Mouse (Mus musculus): ENCODE measurements around the gene Spint3. TPM values are rescaled to one million over a fixed set of nuclear protein-coding genes. Genes with fewer than 3 reads are reported as not detected.
"Not testable (repeated sequence)": the region's sequence is repeated elsewhere in the genome, so short reads cannot be mapped to it uniquely, and the experiment has no call there.

The Spint3 gene
- polyA plus RNA-seq, 2 experiments = not detected

DNA sequence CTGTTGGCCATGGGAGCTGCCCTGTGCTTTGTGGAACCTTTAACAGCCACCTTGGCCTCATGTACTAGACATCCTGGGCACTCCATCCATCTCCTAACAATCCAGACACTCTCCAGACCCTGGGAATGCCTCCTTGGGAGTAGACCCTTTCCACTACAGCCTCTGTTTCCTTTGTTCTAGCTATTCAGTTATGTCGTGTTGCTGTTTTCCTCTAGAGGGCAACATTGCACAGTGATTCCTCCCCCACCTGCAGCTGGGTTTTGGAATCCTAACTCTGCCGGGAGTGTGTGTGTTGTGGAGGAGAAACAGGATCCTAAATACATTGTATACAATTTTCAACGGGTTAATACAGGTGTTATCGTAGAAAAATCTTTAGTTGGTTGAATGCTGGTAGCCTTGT, 18.8 kb upstream of the Spint3 start:
- Histone ChIP-seq H3K27ac (no peak overlapping the region), H3K36me3 (replicated peaks; ENCODE audit: control insufficient read depth, insufficient read depth, low read depth) (no peaks in the 10 kb centered on the region), H3K4me3 (ENCODE audit: insufficient read depth in 1 of 2, low read depth in 2 of 2, low read length in 2 of 2) (no peak overlapping the region), H3K9ac (replicated peaks) (no peak overlapping the region), H3K4me1 (replicated peaks; ENCODE audit: control insufficient read depth in 2 of 2, insufficient read depth in 2 of 2, low read length in 1 of 2) (no peaks in the 10 kb centered on the region), H3K4me2 (ENCODE audit: low read depth) (no peak overlapping the region), H3K27me3 (ENCODE audit: control insufficient read depth, insufficient read depth, low read length) (no peaks in the 10 kb centered on the region), H3K9me3 (ENCODE audit: control insufficient read depth, low read length) (no peaks in the 10 kb centered on the region)
- no peak for TF ChIP-seq EP300 (IDR thresholded peaks at IDR 0.05; ENCODE audit: low read depth)
- peak; percentile 49 for TF ChIP-seq CTCF (IDR thresholded peaks at IDR 0.05; ENCODE audit: low read depth)
- ATAC-seq (ENCODE audit: insufficient read depth) (no peak), DNase-seq (ENCODE audit: low read depth in 3 of 3, low spot score in 3 of 3) (no peak)
- 10% methylated on average over 4 of the region's 4 CpGs for WGBS (ENCODE audit: insufficient replicate concordance)

DNA sequence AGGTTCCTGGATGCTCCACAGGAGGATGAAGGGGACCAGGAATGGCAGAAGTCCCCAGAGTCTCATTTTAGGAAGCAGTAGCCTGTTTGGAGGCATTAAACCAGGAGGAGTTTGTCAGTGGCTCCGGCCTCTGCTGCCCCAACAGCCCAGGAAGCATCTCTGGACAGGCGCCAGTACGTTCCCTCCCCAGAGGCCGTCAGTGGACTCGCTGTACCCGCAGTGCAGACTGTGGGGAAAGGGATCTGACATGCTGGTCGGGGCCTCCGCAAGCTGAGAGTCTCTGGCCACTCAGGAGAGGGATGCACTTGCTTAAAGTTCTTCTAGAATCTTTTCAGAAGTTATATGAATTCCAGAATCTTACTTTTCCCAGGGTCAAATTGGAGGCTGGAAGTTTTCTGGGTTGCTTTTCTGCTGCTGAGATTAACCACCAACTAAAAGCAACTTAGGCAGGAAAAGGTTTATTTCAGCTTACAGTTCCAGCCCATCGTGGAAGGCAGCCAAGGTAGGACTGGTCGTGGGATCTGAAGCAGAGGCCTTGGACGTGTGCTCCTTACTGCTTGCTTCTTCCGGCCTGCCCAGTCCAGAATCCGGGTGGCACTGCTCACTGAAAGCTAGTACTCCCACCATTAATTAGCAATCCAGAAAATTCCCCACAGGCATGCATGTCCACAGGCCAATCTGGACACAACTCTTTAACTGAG, 11.9 kb upstream of the Spint3 start, which contains the start of gene Wfdc6a:
Gene Wfdc6a, minus strand, starts transcription at position 423 of the 701 bp plus-strand sequence.
- not testable (repeated sequence) for H3K9me3 ChIP-seq (ENCODE audit: control insufficient read depth, low read length); DNase-seq (ENCODE audit: low read depth in 3 of 3, low spot score in 3 of 3); H3K4me1 ChIP-seq (replicated peaks; ENCODE audit: control insufficient read depth in 2 of 2, insufficient read depth in 2 of 2, low read length in 1 of 2); ATAC-seq (ENCODE audit: insufficient read depth); H3K27ac ChIP-seq; H3K4me2 ChIP-seq (ENCODE audit: low read depth); H3K9ac ChIP-seq (replicated peaks); H3K4me3 ChIP-seq (ENCODE audit: insufficient read depth in 1 of 2, low read depth in 2 of 2, low read length in 2 of 2); H3K36me3 ChIP-seq (replicated peaks; ENCODE audit: control insufficient read depth, insufficient read depth, low read depth); H3K27me3 ChIP-seq (ENCODE audit: control insufficient read depth, insufficient read depth, low read length)
- 60% methylated on average over 13 of the region's 13 CpGs for WGBS (ENCODE audit: insufficient replicate concordance)

GRCm38 (mm10) chr2:164567460-164567859, 5.8 kb downstream of the Spint3 start:
- H3K27ac ChIP-seq = no peak overlapping the region
- H3K9ac ChIP-seq (replicated peaks) = no peak overlapping the region
- no peaks in the 10 kb centered on the region for H3K36me3 ChIP-seq (replicated peaks; ENCODE audit: control insufficient read depth, insufficient read depth, low read depth)
- WGBS (ENCODE audit: insufficient replicate concordance) = 55% methylated on average over 5 of the region's 5 CpGs
- H3K4me1 ChIP-seq (replicated peaks; ENCODE audit: control insufficient read depth in 2 of 2, insufficient read depth in 2 of 2, low read length in 1 of 2) = no peaks in the 10 kb centered on the region
- DNase-seq (ENCODE audit: low read depth in 3 of 3, low spot score in 3 of 3) (no peak), ATAC-seq (ENCODE audit: insufficient read depth) (no peak)
- no peaks in the 10 kb centered on the region for H3K9me3 ChIP-seq (ENCODE audit: control insufficient read depth, low read length)
- H3K4me3 ChIP-seq (ENCODE audit: insufficient read depth in 1 of 2, low read depth in 2 of 2, low read length in 2 of 2) = no peak overlapping the region
- no peak overlapping the region for H3K4me2 ChIP-seq (ENCODE audit: low read depth)
- H3K27me3 ChIP-seq (ENCODE audit: control insufficient read depth, insufficient read depth, low read length) = peaks cover 20% of the 10 kb centered on the region
- TF ChIP-seq EP300 (IDR thresholded peaks at IDR 0.05; ENCODE audit: low read depth) = no peak
- no peak for TF ChIP-seq CTCF (IDR thresholded peaks at IDR 0.05; ENCODE audit: low read depth)

DNA sequence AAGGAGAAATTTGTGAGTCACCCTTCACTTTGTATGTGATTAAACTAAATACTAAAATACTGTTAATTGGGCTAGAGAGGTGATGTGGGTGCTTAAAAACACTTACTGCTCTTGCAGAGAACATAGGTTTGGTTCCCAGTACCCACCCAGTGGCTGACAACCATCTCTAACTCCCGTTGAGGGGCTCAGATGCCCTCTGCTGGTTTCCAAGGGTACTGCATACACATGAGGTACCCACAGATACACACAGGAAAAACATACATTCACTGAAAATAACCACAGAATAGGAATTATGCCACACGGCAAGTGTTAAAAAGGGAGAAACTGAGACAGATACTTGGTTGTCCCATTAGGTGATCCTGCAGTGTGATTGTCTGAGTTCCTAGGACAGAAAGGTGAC, 6.3 kb downstream of the Spint3 start:
- H3K4me3 ChIP-seq (ENCODE audit: insufficient read depth in 1 of 2, low read depth in 2 of 2, low read length in 2 of 2) = no peak overlapping the region
- 53% methylated on average over 2 of the region's 2 CpGs for WGBS (ENCODE audit: insufficient replicate concordance)
- no peak for TF ChIP-seq EP300 (IDR thresholded peaks at IDR 0.05; ENCODE audit: low read depth)
- TF ChIP-seq CTCF (IDR thresholded peaks at IDR 0.05; ENCODE audit: low read depth) = peak; percentile 60
- H3K9me3 ChIP-seq (ENCODE audit: control insufficient read depth, low read length) = no peaks in the 10 kb centered on the region
- DNase-seq (ENCODE audit: low read depth in 3 of 3, low spot score in 3 of 3) (no peak), ATAC-seq (ENCODE audit: insufficient read depth) (no peak)
- H3K4me2 ChIP-seq (ENCODE audit: low read depth) = no peak overlapping the region
- no peak overlapping the region for H3K9ac ChIP-seq (replicated peaks)
- no peak overlapping the region for H3K27ac ChIP-seq
- H3K27me3 ChIP-seq (ENCODE audit: control insufficient read depth, insufficient read depth, low read length) = peaks cover 20% of the 10 kb centered on the region
- H3K4me1 ChIP-seq (replicated peaks; ENCODE audit: control insufficient read depth in 2 of 2, insufficient read depth in 2 of 2, low read length in 1 of 2) = no peaks in the 10 kb centered on the region
- no peaks in the 10 kb centered on the region for H3K36me3 ChIP-seq (replicated peaks; ENCODE audit: control insufficient read depth, insufficient read depth, low read depth)

DNA sequence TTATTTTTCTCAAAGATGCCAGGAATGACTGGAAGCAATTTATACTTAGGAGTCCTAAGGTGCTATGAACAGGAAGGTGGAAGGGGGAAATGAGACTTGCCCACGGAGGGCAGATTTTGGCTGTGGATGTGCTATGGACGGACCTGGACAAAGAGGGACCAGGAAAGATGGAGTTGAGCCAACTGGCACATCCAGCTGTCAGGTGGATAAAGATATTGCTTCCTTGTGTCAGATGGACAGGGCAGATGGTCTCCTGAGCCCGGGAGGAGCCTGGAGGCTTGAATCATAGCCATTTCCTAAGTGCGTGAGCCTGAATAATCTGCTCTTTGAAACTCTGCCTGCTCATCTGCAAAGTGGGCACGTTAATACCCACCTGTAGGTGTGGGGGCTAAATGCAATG, 8.9 kb downstream of the Spint3 start:
- Histone ChIP-seq H3K4me2 (ENCODE audit: low read depth) (no peak overlapping the region), H3K27me3 (ENCODE audit: control insufficient read depth, insufficient read depth, low read length) (peaks cover 20% of the 10 kb centered on the region), H3K36me3 (replicated peaks; ENCODE audit: control insufficient read depth, insufficient read depth, low read depth) (no peaks in the 10 kb centered on the region), H3K4me1 (replicated peaks; ENCODE audit: control insufficient read depth in 2 of 2, insufficient read depth in 2 of 2, low read length in 1 of 2) (no peaks in the 10 kb centered on the region), H3K4me3 (ENCODE audit: insufficient read depth in 1 of 2, low read depth in 2 of 2, low read length in 2 of 2) (no peak overlapping the region), H3K9ac (replicated peaks) (no peak overlapping the region), H3K27ac (no peak overlapping the region), H3K9me3 (ENCODE audit: control insufficient read depth, low read length) (no peaks in the 10 kb centered on the region)
- ATAC-seq (ENCODE audit: insufficient read depth) = no peak
- WGBS (ENCODE audit: insufficient replicate concordance) = 47% methylated on average over 5 of the region's 5 CpGs
- no peak for TF ChIP-seq EP300 (IDR thresholded peaks at IDR 0.05; ENCODE audit: low read depth)
- no peak for TF ChIP-seq CTCF (IDR thresholded peaks at IDR 0.05; ENCODE audit: low read depth)
- DNase-seq (ENCODE audit: low read depth in 3 of 3, low spot score in 3 of 3) = no peak
